Mouse (Mus musculus) retina, postnatal 7 days (tissue): Measurements from ENCODE around the gene Nf1.

ENCODE experiments used
- DNase-seq: peaks from one replicate; pipeline ENCODE4 v3.0.0-alpha.2; 2012; ENCODE audit warnings: low read depth, low spot score

Gene Nf1

GRCm38 (mm10) chr11:79584191-79584590 lies 244.7 kb downstream of the Nf1 start:
- peak; percentile 63 for DNase-seq

GRCm38 (mm10) chr11:79589317-79590075 lies 250.0 kb downstream of the Nf1 start:
- no peak for DNase-seq

GRCm38 (mm10) chr11:79590664-79591590 lies 251.4 kb downstream of the Nf1 start, which contains the start of gene Rab11fip4:
Gene Rab11fip4 (plus strand): TSS chr11:79591212.
- peak; percentile 57 for DNase-seq

GRCm38 (mm10) chr11:79591591-79591975 lies 252.1 kb downstream of the Nf1 start:
- DNase-seq = no peak

GRCm38 (mm10) chr11:79593495-79593894 lies 254.0 kb downstream of the Nf1 start:
- DNase-seq = no peak

GRCm38 (mm10) chr11:79610454-79610853 lies 271.0 kb downstream of the Nf1 start:
- DNase-seq = no peak

- DNase-seq = peak; percentile 34
These were observed 271.6 kb downstream of the Nf1 start for GRCm38 (mm10) chr11:79611011-79611666.

- DNase-seq = no peak
These were observed 272.6 kb downstream of the Nf1 start for GRCm38 (mm10) chr11:79612046-79612600.

GRCm38 (mm10) chr11:79613084-79613483 lies 273.6 kb downstream of the Nf1 start:
- DNase-seq = no peak

GRCm38 (mm10) chr11:79613711-79614110 lies 274.2 kb downstream of the Nf1 start:
- DNase-seq = no peak

- no peak for DNase-seq
These were observed 275.4 kb downstream of the Nf1 start for GRCm38 (mm10) chr11:79614880-79615279.

GRCm38 (mm10) chr11:79615871-79616270 lies 276.4 kb downstream of the Nf1 start:
- no peak for DNase-seq

GRCm38 (mm10) chr11:79617991-79618390 lies 278.5 kb downstream of the Nf1 start:
- DNase-seq = no peak

GRCm38 (mm10) chr11:79623029-79623428 lies 283.5 kb downstream of the Nf1 start:
- no peak for DNase-seq

- DNase-seq = peak; percentile 59
These were observed 285.4 kb downstream of the Nf1 start for GRCm38 (mm10) chr11:79624801-79625302.

- DNase-seq = no peak
These were observed 289.2 kb downstream of the Nf1 start for GRCm38 (mm10) chr11:79628716-79629115.

GRCm38 (mm10) chr11:79629752-79630374 lies 290.4 kb downstream of the Nf1 start:
- no peak for DNase-seq

GRCm38 (mm10) chr11:79630521-79630920 lies 291.0 kb downstream of the Nf1 start:
- no peak for DNase-seq
